Mouse (Mus musculus) MN1 (cell line): ENCODE measurements around the gene Edc4.

Source experiments
- DNase-seq: peaks from one replicate; pipeline ENCODE4 v3.0.0-alpha.2; 2016; ENCODE audit warnings: low spot score

Edc4 gene

GRCm38 (mm10) chr8:105942542-105942941, 61.9 kb downstream of the Edc4 start:
- no peak for DNase-seq

- DNase-seq, result no peak
Observed at GRCm38 (mm10) chr8:105943321-105943739, 62.6 kb downstream of the Edc4 start, which contains the start of gene Lcat. Gene Lcat (minus strand): TSS chr8:105943382.
